Mouse (Mus musculus): ENCODE results near the gene Prss41. TPM values are rescaled to one million over a fixed set of nuclear protein-coding genes. Genes with fewer than 3 reads are reported as not detected.

Prss41 gene
- polyA plus RNA-seq (2017; shearing (Covaris generic)): 1 to 10 TPM; 1.9 to 3.0 TPM

DNA sequence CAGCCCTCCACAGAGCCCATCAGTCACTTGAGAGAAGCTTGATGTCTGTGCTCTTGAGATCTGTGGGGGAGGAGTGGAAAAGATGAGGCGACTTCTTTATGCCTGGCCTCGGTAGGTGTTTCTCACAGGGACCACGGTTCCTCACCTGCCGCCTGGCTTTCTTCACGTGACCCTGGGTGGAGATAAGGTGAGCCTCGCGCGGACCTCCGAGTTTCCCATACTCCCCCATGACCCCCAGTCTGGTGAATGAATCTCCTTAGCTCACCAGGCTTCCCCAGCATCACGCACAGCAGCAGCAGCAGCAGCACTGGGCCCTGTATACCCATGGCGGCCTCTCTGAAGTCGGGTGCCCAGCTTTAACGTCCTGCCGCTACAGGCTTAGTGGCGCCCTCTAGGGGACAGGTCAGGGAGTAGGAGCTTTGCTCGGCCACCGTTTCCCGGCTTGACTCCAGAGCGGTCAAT lies at the start of gene Prss41, which contains the start of gene Prss32:
TSS of gene Prss41 (minus strand) at position 361 of the 462 bp plus-strand sequence.
TSS of gene Prss32 (plus strand) at position 44 of the 462 bp plus-strand sequence.

GRCm38 (mm10) chr17:23880576-23880975 lies 36.6 kb upstream of the Prss41 start, which contains the start of the genes Dcpp1 and Dcpp2:
Gene Dcpp1, plus strand, starts transcription at chr17:23880876.
Gene Dcpp2, plus strand, starts transcription at chr17:23880880.

GRCm38 (mm10) chr17:23867756-23868155 lies 23.8 kb upstream of the Prss41 start, which contains the start of gene Prss21:
Gene Prss21, plus strand, starts transcription at chr17:23868056.

DNA sequence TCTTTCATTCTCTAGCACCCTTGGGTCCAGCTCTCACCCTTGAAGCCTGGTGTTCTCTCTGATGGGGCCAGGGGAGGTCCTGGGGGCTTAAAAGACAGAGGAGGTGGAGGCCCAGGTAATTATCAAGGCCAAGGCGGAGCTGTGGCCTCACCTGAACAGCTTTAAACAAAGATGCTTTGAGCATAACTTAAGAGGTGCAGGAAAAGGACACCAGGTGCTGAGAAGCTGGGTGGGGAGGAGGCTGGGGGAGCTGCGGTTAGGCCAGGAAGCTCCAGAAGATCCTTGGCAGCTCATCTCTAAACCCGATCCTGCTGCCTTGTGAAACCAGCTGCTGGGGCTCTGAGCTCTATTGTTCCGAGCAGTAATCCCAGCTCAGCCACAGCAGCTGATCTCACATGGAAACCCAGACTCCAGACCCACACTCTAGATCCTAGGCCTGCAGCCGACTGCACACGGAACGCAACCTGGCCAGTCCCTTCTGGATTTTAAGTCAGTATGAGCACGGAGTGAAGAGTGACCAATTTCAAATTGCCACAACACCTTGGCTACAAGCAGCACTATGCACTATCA lies 7.9 kb downstream of the Prss41 start, which contains the start of gene Prss33:
TSS of gene Prss33 (minus strand) at position 51 of the 570 bp plus-strand sequence.

DNA sequence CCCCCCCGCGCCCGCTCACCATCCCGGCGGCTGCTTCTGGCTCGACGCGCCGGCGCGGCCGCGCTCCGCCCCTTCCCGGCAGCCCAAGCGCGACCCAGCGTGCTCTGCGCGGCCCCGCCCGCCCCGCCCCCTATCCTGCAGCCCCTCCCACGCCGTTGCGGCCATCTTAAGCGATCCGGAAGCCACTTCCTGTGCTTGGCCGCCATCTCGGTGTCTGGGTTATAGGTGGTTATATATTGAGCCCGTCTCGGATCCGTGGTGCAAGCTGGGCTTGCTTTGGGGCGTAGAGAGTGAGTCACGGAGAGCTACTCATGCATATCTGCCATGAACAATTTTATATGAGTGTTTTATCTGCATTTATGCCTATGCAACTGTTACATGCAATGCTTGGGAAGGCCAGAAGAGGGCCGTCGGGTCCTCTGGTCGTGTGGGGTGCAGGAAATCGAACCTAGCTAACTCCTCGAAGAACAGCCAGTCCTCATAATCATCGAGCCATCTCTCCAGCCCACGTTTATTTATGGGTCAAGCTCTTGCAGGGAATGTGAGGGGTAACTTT lies 14.8 kb downstream of the Prss41 start, which contains the start of gene Elob:
TSS of gene Elob (minus strand) at position 73 of the 556 bp plus-strand sequence.

DNA sequence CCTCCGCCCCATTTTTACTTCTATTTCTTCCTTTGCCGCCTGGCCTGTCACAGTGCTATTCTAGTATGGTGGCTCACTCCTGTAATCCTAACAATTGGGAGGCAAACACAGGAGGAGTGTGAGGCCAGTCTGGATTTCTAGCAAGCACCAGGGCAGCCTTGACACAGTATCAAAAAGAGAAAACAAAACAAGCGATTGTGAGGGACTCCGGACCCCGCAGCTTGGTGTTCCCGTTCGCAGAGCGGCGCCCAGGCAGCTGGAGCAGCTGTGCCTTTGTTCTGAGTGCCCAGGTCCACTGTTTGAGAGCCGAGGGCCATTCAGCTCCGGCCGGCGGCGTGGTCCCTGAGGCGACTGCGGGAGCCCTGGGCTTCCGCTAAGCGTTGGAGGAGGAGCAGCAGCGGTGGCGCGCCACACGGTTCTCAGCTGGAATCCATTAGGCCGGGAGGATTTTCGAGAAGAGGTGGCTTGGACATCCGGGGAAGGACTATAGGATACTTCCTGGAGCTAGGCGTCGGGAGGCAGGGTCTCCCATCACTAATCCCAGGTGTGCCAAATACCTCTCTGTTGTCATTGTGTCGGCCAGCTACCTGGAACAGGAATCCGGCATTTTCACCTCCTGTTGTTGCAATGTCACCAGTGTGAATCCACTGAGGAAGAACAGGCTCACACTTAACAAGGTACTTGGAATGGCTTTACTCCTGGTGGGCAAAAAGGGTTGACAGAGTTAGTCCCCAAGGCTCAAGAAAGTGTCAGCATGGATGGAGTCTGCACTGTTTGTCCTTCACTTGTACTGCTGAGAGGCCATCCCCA lies 53.5 kb downstream of the Prss41 start, which contains the start of gene Srrm2:
TSS of gene Srrm2 (plus strand) at position 264 of the 810 bp plus-strand sequence.

Other genes starting within 250 kb of the Prss41 start
- not detected for gene Zfp13, start 244.7 kb downstream of the Prss41 start, polyA plus RNA-seq (2017; shearing (Covaris generic))
- gene Zscan10, start 243.3 kb downstream of the Prss41 start, polyA plus RNA-seq (2017; shearing (Covaris generic)): 1 to 10 TPM in 1 of 2 experiments, under 1 TPM in 1; 0.19 to 1.2 TPM
- gene Mmp25, start 198.9 kb downstream of the Prss41 start, polyA plus RNA-seq (2017; shearing (Covaris generic)): under 1 TPM; 0.12 to 0.99 TPM
- under 1 TPM; 0.11 to 0.43 TPM for gene Bicdl2, start 183.7 kb downstream of the Prss41 start, polyA plus RNA-seq (2017; shearing (Covaris generic))
- gene Hcfc1r1, start 170.6 kb downstream of the Prss41 start, polyA plus RNA-seq (2017; shearing (Covaris generic)): 10 to 100 TPM; 49.0 to 52.4 TPM
- gene Thoc6, start 170.3 kb downstream of the Prss41 start, polyA plus RNA-seq (2017; shearing (Covaris generic)): 10 to 100 TPM; 30.0 to 38.4 TPM
- gene Tnfrsf12a, start 166.7 kb downstream of the Prss41 start, polyA plus RNA-seq (2017; shearing (Covaris generic)): 1 to 10 TPM; 5.5 to 6.7 TPM
- under 1 TPM in 1 of 2 experiments, not detected in 1; 0.11 TPM for gene Cldn6, start 164.9 kb downstream of the Prss41 start, polyA plus RNA-seq (2017; shearing (Covaris generic))
- under 1 TPM in 1 of 2 experiments, not detected in 1; 0.12 TPM for gene Cldn9, start 160.1 kb downstream of the Prss41 start, polyA plus RNA-seq (2017; shearing (Covaris generic))
- under 1 TPM; 0.10 to 0.39 TPM for gene 1520401A03Rik, start 121.4 kb downstream of the Prss41 start, polyA plus RNA-seq (2017; shearing (Covaris generic))
- gene Pkmyt1, start 117.8 kb downstream of the Prss41 start, polyA plus RNA-seq (2017; shearing (Covaris generic)): 10 to 100 TPM; 31.6 to 39.0 TPM
- 10 to 100 TPM; 10.0 to 20.7 TPM for gene Paqr4, start 103.3 kb downstream of the Prss41 start, polyA plus RNA-seq (2017; shearing (Covaris generic))
- gene Kremen2, start 98.3 kb downstream of the Prss41 start, polyA plus RNA-seq (2017; shearing (Covaris generic)): 10 to 100 TPM in 1 of 2 experiments, 1 to 10 TPM in 1; 4.0 to 11.8 TPM
- gene Flywch1, start 72.6 kb downstream of the Prss41 start, polyA plus RNA-seq (2017; shearing (Covaris generic)): 10 to 100 TPM; 23.5 to 40.0 TPM
- 1 to 10 TPM; 6.3 to 7.6 TPM for gene Flywch2, start 58.1 kb downstream of the Prss41 start, polyA plus RNA-seq (2017; shearing (Covaris generic))
- 100 to 1,000 TPM; 921 to 934 TPM for gene Srrm2, start 53.6 kb downstream of the Prss41 start, polyA plus RNA-seq (2017; shearing (Covaris generic))
- 100 to 1,000 TPM; 701 to 738 TPM for gene Elob, start 15.0 kb downstream of the Prss41 start, polyA plus RNA-seq (2017; shearing (Covaris generic))
- gene Prss33, start 8.1 kb downstream of the Prss41 start, polyA plus RNA-seq (2017; shearing (Covaris generic)): under 1 TPM; 0.17 to 0.39 TPM
- gene Prss32, start 317 bp downstream of the Prss41 start, polyA plus RNA-seq (2017; shearing (Covaris generic)): under 1 TPM in 1 of 2 experiments, not detected in 1; 0.77 TPM
- gene Prss21, start 23.9 kb upstream of the Prss41 start, polyA plus RNA-seq (2017; shearing (Covaris generic)): not detected
- gene Dcpp1, start 36.7 kb upstream of the Prss41 start, polyA plus RNA-seq (2017; shearing (Covaris generic)): not detected
- not detected for gene Dcpp2, start 36.7 kb upstream of the Prss41 start, polyA plus RNA-seq (2017; shearing (Covaris generic))
- gene Dcpp3, start 73.3 kb upstream of the Prss41 start, polyA plus RNA-seq (2017; shearing (Covaris generic)): not detected
- not detected for gene Sbp, start 97.5 kb upstream of the Prss41 start, polyA plus RNA-seq (2017; shearing (Covaris generic))
- gene Sbpl, start 111.1 kb upstream of the Prss41 start, polyA plus RNA-seq (2017; shearing (Covaris generic)): not detected
- 1 to 10 TPM in 1 of 2 experiments, under 1 TPM in 1; 0.88 to 1.2 TPM for gene Prss30, start 136.4 kb upstream of the Prss41 start, polyA plus RNA-seq (2017; shearing (Covaris generic))
- gene Prss22, start 153.9 kb upstream of the Prss41 start, polyA plus RNA-seq (2017; shearing (Covaris generic)): not detected
- under 1 TPM; 0.13 to 0.64 TPM for gene Prss27, start 194.0 kb upstream of the Prss41 start, polyA plus RNA-seq (2017; shearing (Covaris generic))
- 10 to 100 TPM; 24.3 to 25.2 TPM for gene Kctd5, start 229.3 kb upstream of the Prss41 start, polyA plus RNA-seq (2017; shearing (Covaris generic))

All from activated CD4-positive, CD25-positive, alpha-beta regulatory T cell (primary cell).